Mouse (Mus musculus) spleen, adult 12 weeks (tissue): ENCODE measurements around the gene Olfr285.

ENCODE experiments used
- DNase-seq: peaks from one replicate; pipeline ENCODE4 v3.0.0; 2022; ENCODE audit warnings: low spot score

The Olfr285 gene

GRCm38 (mm10) chr15:98317177-98317724 is at the start of gene Olfr285:
TSS of gene Olfr285 (minus strand) at chr15:98317353.
- no peak for DNase-seq

- no peak for DNase-seq
Observed at GRCm38 (mm10) chr15:98340887-98341286, 23.7 kb upstream of the Olfr285 start, which contains the start of gene Olfr284. TSS of gene Olfr284 (minus strand) at chr15:98340987.

GRCm38 (mm10) chr15:98315703-98316102 is 1.4 kb downstream of the Olfr285 start:
- no peak for DNase-seq

GRCm38 (mm10) chr15:98295628-98296551 is 21.3 kb downstream of the Olfr285 start, which contains the start of gene Zfp641:
TSS of gene Zfp641 (minus strand) at chr15:98296161.
- no peak for DNase-seq

- DNase-seq: no peak
Observed at GRCm38 (mm10) chr15:98293651-98294050, 23.5 kb downstream of the Olfr285 start.

- no peak for DNase-seq
Observed at GRCm38 (mm10) chr15:98288566-98288965, 28.6 kb downstream of the Olfr285 start.

- no peak for DNase-seq
Observed at GRCm38 (mm10) chr15:98286418-98286817, 30.7 kb downstream of the Olfr285 start.
